Mouse (Mus musculus) heart, postnatal 0 days (tissue): ENCODE data around the gene Gxylt1. TPM values are rescaled to one million over a fixed set of nuclear protein-coding genes. Genes with fewer than 3 reads are reported as not detected.
A peak's percentile ranks its signal among the peaks of the same experiment; 100 is the strongest.

Source experiments
- ATAC-seq: fragments of 200-750 bp; cut with Nextera tagmentation; 2 replicates; pipeline ENCODE4 v1.8.0; 2017; ENCODE audit warnings: low read depth, moderate number of reproducible peaks, moderate library complexity; ENCODE audit not compliant: insufficient read depth
- DNase-seq: peaks from one replicate; pipeline ENCODE4 v3.0.0-alpha.2; 2016; ENCODE audit warnings: low spot score
- H3K27ac ChIP-seq: fragments of 300-500 bp; sonication (generic); 2 replicates; pipeline ENCODE4 v1.5.1; 2014; ENCODE audit warnings: low read depth, mild to moderate bottlenecking
- H3K27me3 ChIP-seq: fragments of 300-500 bp; sonication (generic); 2 replicates; pipeline ENCODE4 v1.6.1; 2014; ENCODE audit warnings: low read length, mixed read lengths; ENCODE audit not compliant: control insufficient read depth, insufficient read depth
- H3K36me3 ChIP-seq: fragments of 300-500 bp; sonication (generic); replicated peaks from 2 replicates; pipeline ENCODE4 v1.6.1; 2014; ENCODE audit warnings: low read length, mixed read lengths; ENCODE audit not compliant: control insufficient read depth, insufficient read depth
- H3K4me1 ChIP-seq: fragments of 300-500 bp; sonication (generic); 2 replicates; pipeline ENCODE4 v1.6.1; 2014; ENCODE audit warnings: antibody characterized with exemption; ENCODE audit not compliant: control insufficient read depth, insufficient read depth
- H3K4me2 ChIP-seq: fragments of 300-500 bp; sonication (generic); 2 replicates; pipeline ENCODE4 v1.6.1; 2014; ENCODE audit warnings: low read depth, mild to moderate bottlenecking, low read length, moderate library complexity
- H3K4me3 ChIP-seq: fragments of 300-500 bp; sonication (generic); 2 replicates; pipeline ENCODE4 v1.5.1; 2014; ENCODE audit warnings: low read depth, low read length
- H3K9ac ChIP-seq: fragments of 300-500 bp; sonication (generic); replicated peaks from 2 replicates; pipeline ENCODE4 v1.6.1; 2014; ENCODE audit warnings: low read depth, low read length, mixed read lengths
- H3K9me3 ChIP-seq: fragments of 300-500 bp; sonication (generic); replicated peaks from 2 replicates; pipeline ENCODE4 v1.6.1; 2016; ENCODE audit warnings: low read length; ENCODE audit not compliant: control insufficient read depth
- CTCF ChIP-seq: IDR thresholded peaks from 2 replicates; pipeline ENCODE4 v1.5.1; 2016; ENCODE audit warnings: antibody characterized with exemption, control low read depth, low read depth
- EP300 ChIP-seq: IDR thresholded peaks from 2 replicates; pipeline ENCODE4 v1.6.1; 2016; ENCODE audit warnings: antibody characterized with exemption, low read depth
- WGBS: fragments of 180-500 bp; shearing (Covaris S2); extraction: QIAGEN DNeasy Blood & Tissue Kit; methylation state at CpG from one replicate; pipeline ENCODE4 v1.1.7; 2014; 5-methylcytosine and 5-hydroxymethylcytosine counted together
- polyA plus RNA-seq: library from polyadenylated mRNA; unstranded; fragments of >200 nt; fragmentation: Nextera tagmentation; extraction: Ambion mirVana; gene quantifications from 2 replicates; pipeline ENCODE4 v1.2.1, GENCODE M21; 2015
- total RNA-seq: library from RNA; depleted of rRNA; stranded (reverse); fragments of >200 nt; gene quantifications from 2 replicates; pipeline ENCODE4 v1.2.3, GENCODE M21; 2014; ENCODE audit warnings: low replicate concordance

Gene Gxylt1
- total and polyA plus RNA-seq, 2 experiments from 2014 or later = 3.3 to 9.3 TPM

GRCm38 (mm10) chr15:93267479-93267878, 7.5 kb downstream of the Gxylt1 start:
- Histone ChIP-seq H3K27me3 (no peaks in the 10 kb centered on the region), H3K4me1 (no peaks in the 10 kb centered on the region), H3K9ac (no peak overlapping the region), H3K36me3 (no peaks in the 10 kb centered on the region), H3K4me3 (no peak overlapping the region), H3K4me2 (no peak overlapping the region), H3K9me3 (no peaks in the 10 kb centered on the region), H3K27ac (no peak overlapping the region)
- TF ChIP-seq EP300 (no peak), CTCF (no peak)
- WGBS = 76% methylated on average over 8 of the region's 8 CpGs
- DNase-seq (no peak), ATAC-seq (no peak)

GRCm38 (mm10) chr15:93266361-93266760, 8.6 kb downstream of the Gxylt1 start:
- H3K4me3 ChIP-seq = no peak overlapping the region
- 0 out of 2 replicates have a peak, but pooled peaks cover 2% of the 10 kb centered on the region for H3K36me3 ChIP-seq
- H3K4me2 ChIP-seq = no peak overlapping the region
- no peaks in the 10 kb centered on the region for H3K4me1 ChIP-seq
- H3K9ac ChIP-seq = no peak overlapping the region
- H3K27me3 ChIP-seq = no peaks in the 10 kb centered on the region
- no peak for DNase-seq
- no peak for ATAC-seq
- H3K27ac ChIP-seq = no peak overlapping the region
- 78% methylated on average over 16 of the region's 16 CpGs for WGBS
- no peaks in the 10 kb centered on the region for H3K9me3 ChIP-seq
- no peak for TF ChIP-seq EP300
- TF ChIP-seq CTCF = no peak

- DNase-seq (peak; percentile 42), ATAC-seq (peak; percentile 51; the same call in 1 of the 2 replicates)
- no peak overlapping the region for H3K4me2 ChIP-seq
- no peak overlapping the region for H3K27ac ChIP-seq
- no peak for TF ChIP-seq EP300
- peak; percentile 67 for TF ChIP-seq CTCF
- H3K27me3 ChIP-seq = no peaks in the 10 kb centered on the region
- H3K36me3 ChIP-seq = 0 out of 2 replicates have a peak, but pooled peaks cover 7% of the 10 kb centered on the region
- no peak overlapping the region for H3K9ac ChIP-seq
- H3K9me3 ChIP-seq = no peaks in the 10 kb centered on the region
- H3K4me1 ChIP-seq = no peaks in the 10 kb centered on the region
- no peak overlapping the region for H3K4me3 ChIP-seq
- 23% methylated on average over 2 of the region's 2 CpGs for WGBS
These were observed 9.3 kb downstream of the Gxylt1 start for GRCm38 (mm10) chr15:93265728-93266127.

- DNase-seq (no peak), ATAC-seq (no peak)
- Histone ChIP-seq H3K4me2 (no peak overlapping the region), H3K9me3 (no peaks in the 10 kb centered on the region), H3K4me3 (no peak overlapping the region), H3K9ac (no peak overlapping the region), H3K27me3 (no peaks in the 10 kb centered on the region), H3K27ac (no peak overlapping the region), H3K36me3 (0 out of 2 replicates have a peak, but pooled peaks cover 7% of the 10 kb centered on the region), H3K4me1 (no peaks in the 10 kb centered on the region)
- 75% methylated on average over 3 of the region's 3 CpGs for WGBS
- TF ChIP-seq EP300 (no peak), CTCF (no peak)
These were observed 9.7 kb downstream of the Gxylt1 start for GRCm38 (mm10) chr15:93265231-93265630.

- H3K36me3 ChIP-seq = 0 out of 2 replicates have a peak, but pooled peaks cover 7% of the 10 kb centered on the region
- no peaks in the 10 kb centered on the region for H3K27me3 ChIP-seq
- DNase-seq (no peak), ATAC-seq (no peak)
- no peak overlapping the region for H3K27ac ChIP-seq
- H3K9ac ChIP-seq = peak overlapping the region; percentile 15; the same call in 1 of the 2 replicates
- TF ChIP-seq CTCF = no peak
- no peak for TF ChIP-seq EP300
- H3K4me3 ChIP-seq = no peak overlapping the region
- WGBS = 65% methylated on average over 3 of the region's 3 CpGs
- no peaks in the 10 kb centered on the region for H3K9me3 ChIP-seq
- no peaks in the 10 kb centered on the region for H3K4me1 ChIP-seq
- H3K4me2 ChIP-seq = no peak overlapping the region
These were observed 10.8 kb downstream of the Gxylt1 start for GRCm38 (mm10) chr15:93264221-93264620.

- H3K4me1 ChIP-seq = no peaks in the 10 kb centered on the region
- WGBS = 81% methylated on average over 7 of the region's 7 CpGs
These were observed 11.4 kb downstream of the Gxylt1 start for GRCm38 (mm10) chr15:93263566-93263965.

More at GRCm38 (mm10) chr15:93263566-93263965, 11.4 kb downstream of the Gxylt1 start:
- no peak overlapping the region for H3K4me2 ChIP-seq
- H3K9me3 ChIP-seq = no peaks in the 10 kb centered on the region
- ATAC-seq (no peak), DNase-seq (no peak)
- peaks cover 11% of the 10 kb centered on the region for H3K36me3 ChIP-seq
- H3K27ac ChIP-seq = no peak overlapping the region
- no peak for TF ChIP-seq EP300
- TF ChIP-seq CTCF = no peak
- no peak overlapping the region for H3K9ac ChIP-seq
- no peaks in the 10 kb centered on the region for H3K27me3 ChIP-seq
- no peak overlapping the region for H3K4me3 ChIP-seq
